Mouse (Mus musculus) CH12.LX (cell line): ENCODE measurements at regions not wholly inside any gene's neighbourhood (a gene's known extent, or its start where the extent isn't known, plus 50 kb on each side); places are given as distances from the start of the nearest gene placed in this dataset.
A peak's percentile ranks its signal among the peaks of the same experiment; 100 is the strongest.

Experiments
- DNase-seq: peaks from one replicate; pipeline ENCODE4 v3.0.0-alpha.2; 2013; ENCODE audit errors: extremely low read depth
- H3K27ac ChIP-seq: 2 replicates; pipeline ENCODE4 v1.5.1; 2012; ENCODE audit warnings: low read depth, mild to moderate bottlenecking, control low read depth, moderate library complexity; ENCODE audit not compliant: insufficient read depth
- H3K27me3 ChIP-seq: replicated peaks from 2 replicates; pipeline ENCODE3; 2012; ENCODE audit warnings: inconsistent platforms
- H3K36me3 ChIP-seq, 2 experiments: replicated peaks in 1 of 2; 2 replicates each; pipeline versions ENCODE3 to v1.6.1; 2012; ENCODE audit warnings: inconsistent platforms in 1 of 2, low read length in 1 of 2, mild to moderate bottlenecking in 1 of 2, mixed read lengths in 1 of 2, moderate library complexity in 1 of 2; ENCODE audit not compliant: control insufficient read depth in 1 of 2, insufficient read depth in 1 of 2
- H3K4me1 ChIP-seq, 2 experiments: 2 replicates each; pipeline ENCODE4 v1.6.1; 2012; ENCODE audit warnings: inconsistent platforms in 1 of 2, moderate library complexity in 1 of 2; ENCODE audit not compliant: insufficient read depth in 2 of 2, control insufficient read depth in 1 of 2
- H3K4me2 ChIP-seq: 2 replicates; pipeline ENCODE4 v1.6.1; 2012; ENCODE audit warnings: low read depth, mild to moderate bottlenecking, control low read depth; ENCODE audit not compliant: poor library complexity, insufficient read depth, severe bottlenecking
- H3K4me3 ChIP-seq, 3 experiments: fragments of 150-350 bp in 1 of 3; sonication (generic) in 1 of 3; replicated peaks in 1 of 3; 2 replicates each; pipeline versions ENCODE3 to v1.5.1; 2011 to 2012; ENCODE audit warnings: low read depth in 2 of 3, low read length in 2 of 3, mild to moderate bottlenecking in 2 of 3, moderate library complexity in 2 of 3, control low read depth in 1 of 3, improper control_type of control experiment in 1 of 3, inconsistent platforms in 1 of 3, mixed read lengths in 1 of 3; ENCODE audit not compliant: poor library complexity in 1 of 3
- H3K79me2 ChIP-seq: replicated peaks from 2 replicates; pipeline ENCODE4 v1.6.1; 2012; ENCODE audit warnings: mild to moderate bottlenecking, moderate library complexity; ENCODE audit not compliant: control insufficient read depth, poor library complexity, insufficient read depth, severe bottlenecking; ENCODE audit errors: extremely low read depth
- H3K9ac ChIP-seq: 2 replicates; pipeline ENCODE4 v1.6.1; 2012; ENCODE audit warnings: low read depth, mild to moderate bottlenecking, control low read depth, moderate library complexity; ENCODE audit not compliant: insufficient read depth
- H3K9me3 ChIP-seq: replicated peaks from 2 replicates; pipeline ENCODE3; 2012; ENCODE audit warnings: low read length, inconsistent platforms, mixed read lengths
- CHD2 ChIP-seq: IDR thresholded peaks from 2 replicates; pipeline ENCODE4 v1.6.1; 2011; ENCODE audit warnings: low read length, improper control_type of control experiment
- CTCF ChIP-seq, 2 experiments: IDR thresholded peaks in 1 of 2; conservative IDR thresholded peaks in 1 of 2; 2 replicates each; pipeline ENCODE4 v1.5.1; 2011 to 2012; ENCODE audit warnings: low read depth in 2 of 2, low read length in 2 of 2, improper control_type of control experiment in 1 of 2, inconsistent platforms in 1 of 2, mild to moderate bottlenecking in 1 of 2, moderate library complexity in 1 of 2
- ELF1 ChIP-seq: IDR thresholded peaks from 2 replicates; pipeline ENCODE4 v1.6.1; 2014; ENCODE audit warnings: low read depth, mild to moderate bottlenecking, inconsistent platforms, low read length, improper control_type of control experiment
- EP300 ChIP-seq: IDR thresholded peaks from 2 replicates; pipeline ENCODE4 v1.6.1; 2011; ENCODE audit warnings: low read length, improper control_type of control experiment
- GABPA ChIP-seq: IDR thresholded peaks from 2 replicates; pipeline ENCODE4 v1.6.1; 2012; ENCODE audit warnings: low read depth, low read length, improper control_type of control experiment, inconsistent platforms; ENCODE audit not compliant: insufficient replicate concordance
- HCFC1 ChIP-seq: IDR thresholded peaks from 2 replicates; pipeline ENCODE4 v1.6.1; 2012; ENCODE audit warnings: low read depth, mild to moderate bottlenecking, inconsistent platforms, low read length, improper control_type of control experiment
- IRF4 ChIP-seq: IDR thresholded peaks from 2 replicates; pipeline ENCODE4 v1.6.1; 2014; ENCODE audit warnings: low read depth, mild to moderate bottlenecking, inconsistent platforms, low read length, improper control_type of control experiment
- JUN ChIP-seq: IDR thresholded peaks from 2 replicates; pipeline ENCODE4 v1.6.1; 2011; ENCODE audit warnings: low read depth, mild to moderate bottlenecking, low read length, improper control_type of control experiment, moderate library complexity; ENCODE audit not compliant: insufficient read depth
- MEF2A ChIP-seq: IDR thresholded peaks from 2 replicates; pipeline ENCODE4 v1.6.1; 2014; ENCODE audit warnings: low read depth, mild to moderate bottlenecking, inconsistent platforms, low read length, improper control_type of control experiment, borderline replicate concordance
- MXI1 ChIP-seq: IDR thresholded peaks from 2 replicates; pipeline ENCODE4 v1.6.1; 2011; ENCODE audit warnings: mild to moderate bottlenecking, low read depth, low read length, improper control_type of control experiment
- NELFE ChIP-seq: IDR thresholded peaks from 2 replicates; pipeline ENCODE4 v1.6.1; 2011; ENCODE audit warnings: low read depth, low read length, improper control_type of control experiment
- PAX5 ChIP-seq: IDR thresholded peaks from 2 replicates; pipeline ENCODE4 v1.6.1; 2012; ENCODE audit warnings: low read length, inconsistent platforms, mixed read lengths
- RAD21 ChIP-seq: IDR thresholded peaks from 2 replicates; pipeline ENCODE4 v1.6.1; 2011; ENCODE audit warnings: low read depth, mild to moderate bottlenecking, low read length, improper control_type of control experiment, moderate library complexity
- SIN3A ChIP-seq: IDR thresholded peaks from 2 replicates; pipeline ENCODE4 v1.6.1; 2012; ENCODE audit warnings: low read length, improper control_type of control experiment, inconsistent platforms
- SMC3 ChIP-seq: IDR thresholded peaks from 2 replicates; pipeline ENCODE4 v1.6.1; 2011; ENCODE audit warnings: low read depth, low read length, improper control_type of control experiment
- TBP ChIP-seq: conservative IDR thresholded peaks from 2 replicates; pipeline ENCODE4 v1.6.1; 2011; ENCODE audit warnings: low read depth, low read length, improper control_type of control experiment
- TCF12 ChIP-seq: IDR thresholded peaks from 2 replicates; pipeline ENCODE4 v1.6.1; 2014; ENCODE audit warnings: low read depth, mild to moderate bottlenecking, inconsistent platforms, low read length, improper control_type of control experiment
- USF1 ChIP-seq: IDR thresholded peaks from 2 replicates; pipeline ENCODE4 v1.6.1; 2014; ENCODE audit warnings: low read depth, mild to moderate bottlenecking, inconsistent platforms, low read length, improper control_type of control experiment
- ZC3H11A ChIP-seq: IDR thresholded peaks from 2 replicates; pipeline ENCODE4 v1.6.1; 2012; ENCODE audit warnings: low read depth, mild to moderate bottlenecking, inconsistent platforms, low read length, improper control_type of control experiment
- ZKSCAN1 ChIP-seq: IDR thresholded peaks from 2 replicates; pipeline ENCODE4 v1.6.1; 2012; ENCODE audit warnings: low read depth, inconsistent platforms, low read length, improper control_type of control experiment, borderline replicate concordance
- ZMIZ1 ChIP-seq: IDR thresholded peaks from 2 replicates; pipeline ENCODE4 v1.6.1; 2012; ENCODE audit warnings: low read depth, mild to moderate bottlenecking, inconsistent platforms, low read length, improper control_type of control experiment
- ZNF384 ChIP-seq: IDR thresholded peaks from 2 replicates; pipeline ENCODE4 v1.6.1; 2012; ENCODE audit warnings: low read depth, low read length, improper control_type of control experiment, inconsistent platforms
- dilution Hi-C: fragments of 300-500 bp; cut with MboI; formaldehyde crosslinking; loops from 2 replicates; pipeline ENCODE4 v1.14.3; 2020; ENCODE audit warnings: low sequenced_read_pairs; ENCODE audit not compliant: extremely low pct_unique_long_range_greater_than_20kb, extremely low pct_ligation_motif_present
- in situ Hi-C: fragments of 300-500 bp; cut with MboI; formaldehyde crosslinking; loops from 3 replicates; pipeline ENCODE4 v1.14.3; 2019; ENCODE audit warnings: low sequenced_read_pairs, low pct_ligation_motif_present, low pct_unique_long_range_greater_than_20kb, mixed read lengths

- no peak overlapping the region for H3K27ac ChIP-seq
- in situ Hi-C loops (no loop called here), dilution Hi-C loops (no loop called here)
- H3K4me1 ChIP-seq: peaks cover 0 to 11% of the 10 kb centered on the region in 2 experiments; a peak in 2 of 4 replicates
- no peak for TF ChIP-seq NELFE
- no peak for TF ChIP-seq TCF12
- 0 out of 2 replicates have a peak, but pooled peaks have one; percentile 53 for TF ChIP-seq TBP
- TF ChIP-seq CTCF (conservative IDR thresholded peaks at IDR 0.05 in 1 of 2, IDR thresholded peaks at IDR 0.05 in 1 of 2; ENCODE audit: low read depth in 2 of 2, low read length in 2 of 2): no peak
- no peak for TF ChIP-seq SIN3A
- no peak for TF ChIP-seq CHD2
- TF ChIP-seq GABPA: no peak
- no peak for TF ChIP-seq ZNF384
- no peaks in the 10 kb centered on the region for H3K79me2 ChIP-seq
- H3K4me2 ChIP-seq: no peak overlapping the region
- H3K9me3 ChIP-seq: no peaks in the 10 kb centered on the region
- no peak overlapping the region for H3K9ac ChIP-seq
- no peaks in the 10 kb centered on the region for H3K36me3 ChIP-seq
- peak; percentile 14 for DNase-seq
- H3K27me3 ChIP-seq: no peaks in the 10 kb centered on the region
- no peak overlapping the region for H3K4me3 ChIP-seq
Measured at GRCm38 (mm10) chr2:132455029-132455428, 69.8 kb upstream of the Prokr2 start.

GRCm38 (mm10) chr2:132449347-132449746 is 64.1 kb upstream of the Prokr2 start:
- in situ Hi-C loops (no loop called here), dilution Hi-C loops (no loop called here)
- Histone ChIP-seq H3K4me3 (no peak overlapping the region), H3K36me3 (no peaks in the 10 kb centered on the region), H3K9me3 (no peaks in the 10 kb centered on the region), H3K79me2 (no peaks in the 10 kb centered on the region), H3K27me3 (peaks cover 4% of the 10 kb centered on the region), H3K9ac (no peak overlapping the region), H3K4me2 (no peak overlapping the region), H3K27ac (no peak overlapping the region), H3K4me1 (peaks cover 5 to 21% of the 10 kb centered on the region in 2 experiments; a peak in 3 of 4 replicates)
- no peak for DNase-seq
- TF ChIP-seq PAX5: no peak
- no peak for TF ChIP-seq IRF4
- TF ChIP-seq JUN: no peak
- TF ChIP-seq CTCF (conservative IDR thresholded peaks at IDR 0.05 in 1 of 2, IDR thresholded peaks at IDR 0.05 in 1 of 2; ENCODE audit: low read depth in 2 of 2, low read length in 2 of 2): no peak
- no peak for TF ChIP-seq RAD21
- no peak for TF ChIP-seq EP300
- TF ChIP-seq ELF1: no peak
- TF ChIP-seq TCF12: no peak
- no peak for TF ChIP-seq NELFE
- no peak for TF ChIP-seq MEF2A
- no peak for TF ChIP-seq ZKSCAN1
- TF ChIP-seq MXI1: no peak
- TF ChIP-seq SMC3: no peak
- TF ChIP-seq SIN3A: no peak
- no peak for TF ChIP-seq HCFC1
- no peak for TF ChIP-seq CHD2
- TF ChIP-seq USF1: no peak
- no peak for TF ChIP-seq ZC3H11A
- no peak for TF ChIP-seq ZMIZ1
